Mouse (Mus musculus): ENCODE measurements around the gene Glt1d1. TPM values are rescaled to one million over a fixed set of nuclear protein-coding genes. Genes with fewer than 3 reads are reported as not detected.

The Glt1d1 gene
- 0.04 TPM in 1 of 2 replicates, not detected in the other for polyA plus RNA-seq (2014; fragmentation: Nextera tagmentation; extraction: Ambion mirVana)

- no peaks in the 10 kb centered on the region for H3K36me3 ChIP-seq (ENCODE audit: control insufficient read depth, insufficient read depth, low read length)
- H3K9ac ChIP-seq (ENCODE audit: low read depth, low read length) = 0 out of 2 replicates have a peak within 1 kb of the TSS, but pooled peaks have one; percentile 28
- peaks cover 30% of the 10 kb centered on the region for H3K27me3 ChIP-seq (ENCODE audit: control insufficient read depth, insufficient read depth, low read length)
- WGBS (ENCODE audit: insufficient replicate concordance) = 1% methylated on average over 61 of the region's 62 CpGs
- H3K27ac ChIP-seq (ENCODE audit: low read depth, low read length) = no peak within 1 kb of the TSS
- peak within 1 kb of the TSS; percentile 88 for H3K4me2 ChIP-seq
- peak within 1 kb of the TSS; percentile 48 for H3K4me3 ChIP-seq (ENCODE audit: low read depth, low read length)
- no peaks in the 10 kb centered on the region for H3K9me3 ChIP-seq (replicated peaks; ENCODE audit: control insufficient read depth, low read length)
- ATAC-seq (replicated peaks; ENCODE audit: insufficient number of reproducible peaks, low FRiP score, low TSS enrichment) = peak; percentile 42; the same call in 1 of the 2 replicates
- peaks cover 6% of the 10 kb centered on the region; the same call in 1 of the 2 replicates for H3K4me1 ChIP-seq (ENCODE audit: control insufficient read depth, insufficient read depth, low read length)
Measured at GRCm38 (mm10) chr5:127632167-127633145, at the start of gene Glt1d1, which contains the start of gene Slc15a4. TSS of gene Glt1d1 (plus strand) at chr5:127632262. TSS of gene Slc15a4 (minus strand) at chr5:127632897.

DNA sequence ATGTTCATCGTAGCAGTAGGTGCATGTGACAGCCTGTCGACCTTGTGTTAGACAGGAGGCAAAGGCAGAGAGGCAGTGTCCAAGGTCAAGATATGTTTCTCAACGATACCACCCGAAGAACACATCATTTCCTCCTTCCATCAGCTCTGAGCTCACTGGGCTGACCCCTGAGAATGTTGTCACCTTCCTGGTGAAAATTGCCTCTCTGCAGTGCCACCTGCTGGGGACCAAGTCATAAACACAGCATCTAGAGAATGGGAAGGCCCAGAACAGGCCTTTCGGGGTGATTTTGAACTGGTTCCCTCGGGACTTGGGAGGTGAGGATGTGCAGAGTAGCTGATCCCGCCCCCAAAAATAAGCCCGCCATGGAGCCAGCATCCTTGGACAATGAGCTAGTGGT, 48.4 kb upstream of the Glt1d1 start:
- no peak overlapping the region for H3K9ac ChIP-seq (ENCODE audit: low read depth, low read length)
- no peak for ATAC-seq (replicated peaks; ENCODE audit: insufficient number of reproducible peaks, low FRiP score, low TSS enrichment)

DNA sequence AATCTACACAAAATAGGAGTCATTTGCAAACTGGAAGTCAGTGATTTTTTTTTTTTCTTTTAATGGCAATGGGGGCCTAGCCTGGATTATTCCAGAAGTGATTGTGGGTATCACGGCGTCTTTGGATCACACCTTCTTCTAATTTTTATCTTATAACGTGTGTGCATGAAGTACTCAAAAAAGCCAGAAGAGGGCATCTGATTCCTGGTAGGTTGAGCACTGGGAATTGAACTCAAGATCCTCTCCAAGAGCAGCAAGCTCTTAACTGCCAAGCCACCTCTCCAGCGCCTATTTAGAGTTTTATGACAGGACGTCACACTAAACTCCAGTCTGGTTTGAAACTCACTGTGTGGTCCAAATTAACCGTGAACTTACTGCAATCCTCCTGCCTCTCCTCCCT, 44.2 kb upstream of the Glt1d1 start:
- Histone ChIP-seq H3K27me3 (ENCODE audit: control insufficient read depth, insufficient read depth, low read length) (no peaks in the 10 kb centered on the region), H3K4me3 (ENCODE audit: low read depth, low read length) (no peak overlapping the region), H3K9me3 (replicated peaks; ENCODE audit: control insufficient read depth, low read length) (no peaks in the 10 kb centered on the region), H3K9ac (ENCODE audit: low read depth, low read length) (no peak overlapping the region), H3K36me3 (ENCODE audit: control insufficient read depth, insufficient read depth, low read length) (no peaks in the 10 kb centered on the region), H3K27ac (ENCODE audit: low read depth, low read length) (no peak overlapping the region), H3K4me1 (ENCODE audit: control insufficient read depth, insufficient read depth, low read length) (no peaks in the 10 kb centered on the region), H3K4me2 (no peak overlapping the region)
- ATAC-seq (replicated peaks; ENCODE audit: insufficient number of reproducible peaks, low FRiP score, low TSS enrichment) = no peak
- WGBS (ENCODE audit: insufficient replicate concordance) = 71% methylated on average over 6 of the region's 6 CpGs

More for the DNA sequence above, 48.4 kb upstream of the Glt1d1 start:
- Histone ChIP-seq H3K36me3 (ENCODE audit: control insufficient read depth, insufficient read depth, low read length) (no peaks in the 10 kb centered on the region), H3K27ac (ENCODE audit: low read depth, low read length) (no peak overlapping the region), H3K27me3 (ENCODE audit: control insufficient read depth, insufficient read depth, low read length) (no peaks in the 10 kb centered on the region), H3K4me3 (ENCODE audit: low read depth, low read length) (no peak overlapping the region), H3K4me2 (no peak overlapping the region), H3K9me3 (replicated peaks; ENCODE audit: control insufficient read depth, low read length) (no peaks in the 10 kb centered on the region), H3K4me1 (ENCODE audit: control insufficient read depth, insufficient read depth, low read length) (no peaks in the 10 kb centered on the region)
- WGBS (ENCODE audit: insufficient replicate concordance) = 68% methylated on average over 8 of the region's 8 CpGs

GRCm38 (mm10) chr5:127592406-127592805, 39.7 kb upstream of the Glt1d1 start:
- Histone ChIP-seq H3K4me2 (no peak overlapping the region), H3K27ac (ENCODE audit: low read depth, low read length) (no peak overlapping the region), H3K9ac (ENCODE audit: low read depth, low read length) (no peak overlapping the region), H3K9me3 (replicated peaks; ENCODE audit: control insufficient read depth, low read length) (no peaks in the 10 kb centered on the region), H3K4me1 (ENCODE audit: control insufficient read depth, insufficient read depth, low read length) (no peaks in the 10 kb centered on the region), H3K4me3 (ENCODE audit: low read depth, low read length) (no peak overlapping the region), H3K36me3 (ENCODE audit: control insufficient read depth, insufficient read depth, low read length) (peaks cover 23% of the 10 kb centered on the region), H3K27me3 (ENCODE audit: control insufficient read depth, insufficient read depth, low read length) (no peaks in the 10 kb centered on the region)
- ATAC-seq (replicated peaks; ENCODE audit: insufficient number of reproducible peaks, low FRiP score, low TSS enrichment) = no peak
- WGBS (ENCODE audit: insufficient replicate concordance) = 71% methylated on average over 5 of the region's 5 CpGs

GRCm38 (mm10) chr5:127592854-127593253, 39.2 kb upstream of the Glt1d1 start:
- Histone ChIP-seq H3K9ac (ENCODE audit: low read depth, low read length) (no peak overlapping the region), H3K27me3 (ENCODE audit: control insufficient read depth, insufficient read depth, low read length) (no peaks in the 10 kb centered on the region), H3K27ac (ENCODE audit: low read depth, low read length) (no peak overlapping the region), H3K4me1 (ENCODE audit: control insufficient read depth, insufficient read depth, low read length) (no peaks in the 10 kb centered on the region), H3K9me3 (replicated peaks; ENCODE audit: control insufficient read depth, low read length) (no peaks in the 10 kb centered on the region), H3K36me3 (ENCODE audit: control insufficient read depth, insufficient read depth, low read length) (peaks cover 23% of the 10 kb centered on the region), H3K4me2 (no peak overlapping the region), H3K4me3 (ENCODE audit: low read depth, low read length) (no peak overlapping the region)
- ATAC-seq (replicated peaks; ENCODE audit: insufficient number of reproducible peaks, low FRiP score, low TSS enrichment) = no peak
- WGBS (ENCODE audit: insufficient replicate concordance) = 73% methylated on average over 6 of the region's 6 CpGs

GRCm38 (mm10) chr5:127595676-127596075, 36.4 kb upstream of the Glt1d1 start:
- Histone ChIP-seq H3K27me3 (ENCODE audit: control insufficient read depth, insufficient read depth, low read length) (no peaks in the 10 kb centered on the region), H3K27ac (ENCODE audit: low read depth, low read length) (no peak overlapping the region), H3K9me3 (replicated peaks; ENCODE audit: control insufficient read depth, low read length) (no peaks in the 10 kb centered on the region), H3K4me3 (ENCODE audit: low read depth, low read length) (no peak overlapping the region), H3K4me2 (no peak overlapping the region), H3K36me3 (ENCODE audit: control insufficient read depth, insufficient read depth, low read length) (peaks cover 34% of the 10 kb centered on the region), H3K9ac (ENCODE audit: low read depth, low read length) (no peak overlapping the region), H3K4me1 (ENCODE audit: control insufficient read depth, insufficient read depth, low read length) (no peaks in the 10 kb centered on the region)
- 86% methylated on average over 3 of the region's 3 CpGs for WGBS (ENCODE audit: insufficient replicate concordance)
- ATAC-seq (replicated peaks; ENCODE audit: insufficient number of reproducible peaks, low FRiP score, low TSS enrichment) = no peak

DNA sequence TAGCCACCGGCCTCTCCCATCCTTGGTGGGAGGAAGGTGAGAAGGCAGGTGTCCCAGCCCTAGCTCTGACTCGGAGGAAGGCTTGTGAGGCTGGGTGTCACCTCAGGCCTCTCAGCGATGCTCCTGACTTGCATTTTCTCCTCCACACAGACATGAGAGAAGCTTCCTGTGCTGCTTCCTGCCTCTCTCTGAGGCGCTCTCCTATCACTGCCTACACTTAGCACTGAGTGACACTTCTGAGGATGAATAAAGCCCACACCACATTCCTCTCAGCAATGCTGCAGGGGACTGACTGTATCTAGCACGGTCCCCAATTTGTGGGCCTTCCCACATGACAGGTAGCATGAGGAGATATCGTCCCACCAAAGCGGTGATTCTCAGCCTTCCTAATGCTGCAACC, 35.2 kb upstream of the Glt1d1 start:
- 87% methylated on average over 7 of the region's 7 CpGs for WGBS (ENCODE audit: insufficient replicate concordance)
- no peaks in the 10 kb centered on the region for H3K27me3 ChIP-seq (ENCODE audit: control insufficient read depth, insufficient read depth, low read length)
- H3K4me2 ChIP-seq = no peak overlapping the region
- no peak overlapping the region for H3K27ac ChIP-seq (ENCODE audit: low read depth, low read length)
- H3K4me3 ChIP-seq (ENCODE audit: low read depth, low read length) = no peak overlapping the region
- H3K36me3 ChIP-seq (ENCODE audit: control insufficient read depth, insufficient read depth, low read length) = peaks cover 36% of the 10 kb centered on the region
- ATAC-seq (replicated peaks; ENCODE audit: insufficient number of reproducible peaks, low FRiP score, low TSS enrichment) = no peak
- no peaks in the 10 kb centered on the region for H3K4me1 ChIP-seq (ENCODE audit: control insufficient read depth, insufficient read depth, low read length)
- no peak overlapping the region for H3K9ac ChIP-seq (ENCODE audit: low read depth, low read length)
- H3K9me3 ChIP-seq (replicated peaks; ENCODE audit: control insufficient read depth, low read length) = no peaks in the 10 kb centered on the region

- no peak for ATAC-seq (replicated peaks; ENCODE audit: insufficient number of reproducible peaks, low FRiP score, low TSS enrichment)
- 96% methylated on average over 5 of the region's 5 CpGs for WGBS (ENCODE audit: insufficient replicate concordance)
Measured at GRCm38 (mm10) chr5:127602996-127603395, 29.1 kb upstream of the Glt1d1 start.

More at GRCm38 (mm10) chr5:127602996-127603395, 29.1 kb upstream of the Glt1d1 start:
- no peak overlapping the region for H3K27ac ChIP-seq (ENCODE audit: low read depth, low read length)
- no peak overlapping the region for H3K4me2 ChIP-seq
- H3K36me3 ChIP-seq (ENCODE audit: control insufficient read depth, insufficient read depth, low read length) = peaks cover 17% of the 10 kb centered on the region
- H3K27me3 ChIP-seq (ENCODE audit: control insufficient read depth, insufficient read depth, low read length) = no peaks in the 10 kb centered on the region
- H3K4me1 ChIP-seq (ENCODE audit: control insufficient read depth, insufficient read depth, low read length) = no peaks in the 10 kb centered on the region
- H3K9me3 ChIP-seq (replicated peaks; ENCODE audit: control insufficient read depth, low read length) = no peaks in the 10 kb centered on the region
- H3K4me3 ChIP-seq (ENCODE audit: low read depth, low read length) = no peak overlapping the region
- no peak overlapping the region for H3K9ac ChIP-seq (ENCODE audit: low read depth, low read length)

All from heart, embryonic 11.5 days (tissue).